Mouse (Mus musculus): ENCODE measurements at regions not wholly inside any gene's neighbourhood (a gene's known extent, or its start where the extent isn't known, plus 50 kb on each side); places are given as distances from the start of the nearest gene placed in this dataset.
"Not testable (repeated sequence)": the region's sequence is repeated elsewhere in the genome, so short reads cannot be mapped to it uniquely, and the experiment has no call there.

- DNase-seq (ENCODE audit: low spot score in 2 of 2): no peak
These were observed 274.1 kb downstream of the Rpia start for GRCm38 (mm10) chr6:70517932-70518331.

- DNase-seq (ENCODE audit: low spot score in 2 of 2): no peak
These were observed 323.2 kb downstream of the Rpia start for GRCm38 (mm10) chr6:70468623-70469479.

DNA sequence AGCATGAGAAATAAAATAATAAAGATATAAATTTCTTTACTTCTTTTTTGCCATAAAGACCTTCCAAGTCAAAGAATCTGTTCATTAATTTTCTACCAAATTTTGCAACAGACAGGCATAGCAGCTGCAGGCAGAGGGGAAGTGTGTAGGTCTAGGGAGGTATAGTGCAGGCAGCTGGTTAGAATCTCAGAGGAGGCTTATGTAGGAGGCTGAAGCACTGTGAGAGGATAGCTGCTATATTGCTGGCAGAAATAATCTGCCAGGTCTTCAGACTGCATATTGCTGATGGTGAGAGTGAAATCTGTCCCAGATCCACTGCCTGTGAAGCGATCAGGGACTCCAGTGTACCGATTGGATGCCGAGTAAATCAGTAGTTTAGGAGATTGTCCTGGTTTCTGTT is 334.8 kb downstream of the Rpia start:
- no peak for DNase-seq (ENCODE audit: low spot score in 2 of 2)

DNA sequence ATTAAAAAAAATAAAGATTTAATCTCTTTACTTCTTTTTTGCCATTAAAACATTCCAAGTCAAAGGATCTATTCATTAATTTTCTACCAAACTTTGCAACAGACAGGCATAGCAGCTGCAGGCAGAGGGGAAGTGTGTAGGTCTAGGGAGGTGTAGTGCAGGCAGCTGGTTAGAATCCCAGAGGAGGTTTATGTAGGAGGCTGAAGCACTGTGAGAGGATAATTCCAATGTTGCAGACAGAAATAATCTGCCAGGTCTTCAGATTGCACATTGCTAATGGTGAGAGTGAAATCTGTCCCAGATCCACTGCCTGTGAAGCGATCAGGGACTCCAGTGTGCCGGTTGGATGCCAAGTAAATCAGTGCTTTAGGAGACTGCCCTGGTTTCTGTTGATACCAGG is 357.3 kb downstream of the Rpia start:
- not testable (repeated sequence) for DNase-seq (ENCODE audit: low spot score in 2 of 2)

DNA sequence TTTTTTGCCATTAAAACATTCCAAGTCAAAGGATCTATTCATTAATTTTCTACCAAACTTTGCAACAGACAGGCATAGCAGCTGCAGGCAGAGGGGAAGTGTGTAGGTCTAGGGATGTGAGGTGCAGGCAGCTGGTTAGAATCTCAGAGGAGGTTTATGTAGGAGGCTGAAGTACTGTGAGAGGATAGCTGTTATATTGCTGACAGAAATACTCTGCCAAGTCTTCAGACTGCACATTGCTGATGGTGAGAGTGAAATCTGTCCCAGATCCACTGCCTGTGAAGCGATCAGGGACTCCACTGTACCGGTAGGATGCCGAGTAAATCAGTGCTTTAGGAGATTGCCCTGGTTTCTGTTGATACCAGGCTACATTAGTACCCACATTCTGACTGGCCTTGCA is 385.7 kb downstream of the Rpia start:
- not testable (repeated sequence) for DNase-seq (ENCODE audit: low spot score in 2 of 2)

GRCm38 (mm10) chr6:70389850-70390249 is 402.2 kb downstream of the Rpia start:
- not testable (repeated sequence) for DNase-seq (ENCODE audit: low spot score in 2 of 2)

DNA sequence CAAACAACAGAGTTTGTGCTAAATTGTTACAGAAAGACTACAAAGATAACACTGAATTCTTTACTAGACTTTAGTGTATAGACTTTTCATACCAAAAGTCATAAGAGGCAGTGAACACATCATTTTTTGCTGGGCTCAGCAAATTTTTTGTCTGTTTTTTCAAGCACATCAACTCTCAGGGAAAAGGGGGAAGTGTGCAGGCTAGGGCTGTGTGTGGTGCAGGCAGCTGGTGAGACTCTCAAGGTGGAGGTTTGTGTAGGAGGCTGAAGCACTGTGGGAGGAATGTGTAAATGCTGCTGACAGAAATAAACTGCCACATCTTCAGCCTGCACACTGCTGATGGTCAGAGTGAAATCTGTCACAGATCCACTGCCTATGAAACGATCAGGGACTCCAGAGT is 405.6 kb downstream of the Rpia start:
- DNase-seq (ENCODE audit: low spot score in 2 of 2): peak in 1 of 2 experiments; percentile 17

GRCm38 (mm10) chr6:70379339-70379738 is 412.7 kb downstream of the Rpia start:
- DNase-seq (ENCODE audit: low spot score in 2 of 2): not testable (repeated sequence)

GRCm38 (mm10) chr6:70371821-70372220 is 420.2 kb downstream of the Rpia start:
- not testable (repeated sequence) for DNase-seq (ENCODE audit: low spot score in 2 of 2)

DNA sequence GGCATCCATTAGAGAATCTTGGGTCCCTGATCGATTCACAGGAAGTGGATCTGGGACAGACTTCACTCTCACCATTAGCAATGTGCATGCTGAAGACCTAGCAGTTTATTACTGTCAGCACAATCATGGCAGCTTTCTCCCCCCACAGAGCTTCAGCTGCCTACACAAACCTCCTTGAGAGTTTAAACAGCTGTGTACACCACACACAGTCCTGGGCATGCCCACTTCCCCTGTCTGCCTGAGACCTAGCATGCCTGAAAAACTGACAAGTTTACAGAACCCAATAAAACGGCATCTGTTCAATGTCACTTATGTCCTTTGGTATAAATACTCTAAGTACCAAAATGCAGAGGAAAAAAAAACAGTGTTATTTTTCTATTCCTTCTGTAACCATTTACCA is 435.7 kb downstream of the Rpia start:
- no peak for DNase-seq (ENCODE audit: low spot score in 2 of 2)

- no peak for DNase-seq (ENCODE audit: low spot score in 2 of 2)
These were observed 449.9 kb downstream of the Rpia start for GRCm38 (mm10) chr6:70342147-70342546.

GRCm38 (mm10) chr6:70340691-70341090 is 451.3 kb downstream of the Rpia start:
- not testable (repeated sequence) for DNase-seq (ENCODE audit: low spot score in 2 of 2)

DNA sequence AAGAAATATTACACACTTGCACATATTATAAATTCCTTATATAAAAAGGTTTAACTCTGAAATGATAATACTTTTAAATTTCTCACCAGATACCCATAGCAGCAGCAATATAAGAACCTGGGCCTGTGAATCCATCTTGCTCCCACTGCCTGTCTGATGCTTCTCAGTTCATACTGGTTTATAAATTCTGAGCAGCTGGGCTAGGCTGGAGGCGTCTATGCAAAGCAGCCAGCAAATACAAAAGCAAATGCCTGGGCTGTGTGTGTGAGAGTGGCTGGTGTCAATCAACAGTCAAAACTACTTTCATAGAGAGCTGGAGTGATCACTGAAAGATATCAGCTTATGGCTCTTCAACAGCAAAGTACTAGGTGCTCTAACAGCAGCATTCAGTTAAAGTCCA is 476.7 kb downstream of the Rpia start:
- DNase-seq (ENCODE audit: low spot score in 2 of 2): no peak

GRCm38 (mm10) chr6:70314667-70315066 is 477.4 kb downstream of the Rpia start:
- not testable (repeated sequence) for DNase-seq (ENCODE audit: low spot score in 2 of 2)

DNA sequence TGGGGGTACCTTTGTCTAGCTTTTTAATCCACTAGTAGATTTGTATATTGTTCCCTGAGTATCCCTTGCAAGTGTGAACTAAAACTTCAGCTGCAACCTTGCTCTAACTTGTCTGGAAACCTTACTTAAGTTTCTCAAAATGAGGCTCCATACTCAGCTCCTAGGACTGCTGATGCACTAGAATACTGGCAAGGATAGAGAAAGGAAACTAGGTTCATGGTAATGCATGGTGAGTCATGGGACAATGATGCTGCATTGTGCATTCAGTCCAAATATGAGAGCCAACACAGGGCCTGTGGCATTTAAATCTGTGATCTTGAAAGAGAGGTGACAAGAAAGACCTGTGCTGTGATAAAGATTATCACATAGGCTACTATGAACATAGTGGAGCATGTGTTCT is 490.9 kb downstream of the Rpia start:
- not testable (repeated sequence) for DNase-seq (ENCODE audit: low spot score in 2 of 2)

DNA sequence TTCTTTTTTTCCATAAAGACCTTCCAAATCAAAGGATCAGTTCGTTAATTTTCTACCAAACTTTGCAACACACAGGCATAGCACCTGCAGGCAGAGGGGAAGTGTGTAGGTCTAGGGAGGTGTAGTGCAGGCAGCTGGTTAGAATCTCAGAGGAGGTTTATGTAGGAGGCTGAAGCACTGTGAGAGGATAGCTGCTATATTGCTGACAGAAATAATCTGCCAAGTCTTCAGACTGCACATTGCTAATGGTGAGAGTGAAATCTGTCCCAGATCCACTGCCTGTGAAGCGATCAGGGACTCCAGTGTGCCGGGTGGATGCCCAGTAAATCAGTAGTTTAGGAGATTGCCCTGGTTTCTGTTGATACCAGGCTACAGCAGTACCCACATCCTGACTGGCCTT is 531.8 kb downstream of the Rpia start:
- not testable (repeated sequence) for DNase-seq (ENCODE audit: low spot score in 2 of 2)

- not testable (repeated sequence) for DNase-seq (ENCODE audit: low spot score in 2 of 2)
These were observed 551.9 kb downstream of the Rpia start for GRCm38 (mm10) chr6:70240167-70240566.

GRCm38 (mm10) chr6:70227166-70227565 is 564.9 kb downstream of the Rpia start:
- DNase-seq (ENCODE audit: low spot score in 2 of 2): no peak

DNA sequence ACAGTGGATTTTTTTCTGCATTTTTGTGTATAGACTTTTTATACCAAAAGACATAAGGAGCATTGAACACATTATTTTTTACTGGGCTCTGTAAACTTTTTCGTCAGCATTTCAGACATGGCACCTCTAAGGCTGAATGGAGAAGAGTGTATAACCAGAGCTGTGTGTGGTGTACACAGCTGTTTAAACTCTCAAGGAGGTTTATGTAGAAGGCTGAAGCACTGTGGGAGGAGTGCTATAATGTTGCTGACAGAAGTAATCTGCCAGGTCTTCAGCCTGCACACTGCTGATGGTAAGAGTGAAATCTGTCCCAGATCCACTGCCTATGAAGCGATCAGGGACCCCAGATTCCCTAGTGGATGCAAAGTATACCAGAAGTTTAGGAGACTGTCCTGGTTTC is 575.4 kb downstream of the Rpia start:
- DNase-seq (ENCODE audit: low spot score in 2 of 2): not testable (repeated sequence)

DNA sequence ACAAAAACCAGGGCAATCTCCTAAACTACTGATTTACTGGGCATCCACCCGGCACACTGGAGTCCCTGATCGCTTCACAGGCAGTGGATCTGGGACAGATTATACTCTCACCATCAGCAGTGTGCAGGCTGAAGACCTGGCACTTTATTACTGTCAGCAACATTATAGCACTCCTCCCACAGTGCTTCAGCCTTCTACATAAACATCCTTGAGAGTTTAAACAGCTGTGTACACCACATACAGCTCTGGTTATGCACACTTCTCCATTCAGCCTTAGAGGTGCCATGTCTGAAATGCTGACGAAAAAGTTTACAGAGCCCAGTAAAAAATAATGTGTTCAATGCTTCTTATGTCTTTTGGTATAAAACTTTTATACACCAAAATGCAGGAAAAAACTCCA is 576.3 kb downstream of the Rpia start:
- not testable (repeated sequence) for DNase-seq (ENCODE audit: low spot score in 2 of 2)

All from frontal cortex, postnatal 14 days (tissue).